Mouse (Mus musculus) olfactory bulb, adult 2 months (tissue): ENCODE measurements around the gene Zfp609.

Experiments used
- CTCF ChIP-seq: fragments of 200-500 bp; IDR thresholded peaks from 2 replicates; pipeline ENCODE4 v1.5.1; 2012; ENCODE audit warnings: low read depth, mild to moderate bottlenecking, low read length, moderate library complexity; ENCODE audit not compliant: insufficient read depth
- POLR2A ChIP-seq: fragments of 200-500 bp; IDR thresholded peaks from 2 replicates; pipeline ENCODE4 v1.6.1; 2012; ENCODE audit warnings: mild to moderate bottlenecking, low read depth, low read length, moderate library complexity; ENCODE audit not compliant: insufficient read depth

- TF ChIP-seq CTCF (no peak), POLR2A (no peak)
Measured at GRCm38 (mm10) chr9:65807818-65808217, 19.5 kb downstream of the Zfp609 start.
